Mouse (Mus musculus): Measurements from ENCODE around the gene Taf11. TPM values are rescaled to one million over a fixed set of nuclear protein-coding genes. Genes with fewer than 3 reads are reported as not detected.

The Taf11 gene
- total and polyA plus RNA-seq, 2 experiments from 2014 or later = 22.9 to 60.6 TPM

- Histone ChIP-seq H3K36me3 (ENCODE audit: insufficient read depth) (no peaks in the 10 kb centered on the region), H3K4me3 (ENCODE audit: low read depth, low read length) (no peak overlapping the region), H3K4me1 (ENCODE audit: insufficient read depth) (peaks cover 13% of the 10 kb centered on the region), H3K27me3 (ENCODE audit: insufficient read depth, low read length) (no peaks in the 10 kb centered on the region), H3K4me2 (ENCODE audit: low read depth) (no peak overlapping the region), H3K9me3 (ENCODE audit: low read length) (no peaks in the 10 kb centered on the region), H3K27ac (ENCODE audit: low read depth, low read length) (no peak overlapping the region), H3K9ac (no peak overlapping the region)
- no peak for TF ChIP-seq CTCF (IDR thresholded peaks at IDR 0.05; ENCODE audit: low read depth)
- 79% methylated on average over 4 of the region's 4 CpGs for WGBS
- DNase-seq = no peak
- no peak for ATAC-seq
Measured at GRCm38 (mm10) chr17:27937054-27937615, 27.5 kb upstream of the Taf11 start.

GRCm38 (mm10) chr17:27935091-27935490 lies 25.4 kb upstream of the Taf11 start:
- no peaks in the 10 kb centered on the region for H3K27me3 ChIP-seq (ENCODE audit: insufficient read depth, low read length)
- 97% methylated on average over 3 of the region's 3 CpGs for WGBS

GRCm38 (mm10) chr17:27934136-27934910 lies 24.7 kb upstream of the Taf11 start:
- no peaks in the 10 kb centered on the region for H3K36me3 ChIP-seq (ENCODE audit: insufficient read depth)
- peaks cover 12% of the 10 kb centered on the region for H3K4me1 ChIP-seq (ENCODE audit: insufficient read depth)
- H3K4me2 ChIP-seq (ENCODE audit: low read depth) = no peak overlapping the region
- ATAC-seq (no peak), DNase-seq (no peak)
- WGBS = 87% methylated on average over 10 of the region's 10 CpGs
- no peak for TF ChIP-seq CTCF (IDR thresholded peaks at IDR 0.05; ENCODE audit: low read depth)
- no peak overlapping the region for H3K9ac ChIP-seq
- H3K4me3 ChIP-seq (ENCODE audit: low read depth, low read length) = no peak overlapping the region
- H3K27me3 ChIP-seq (ENCODE audit: insufficient read depth, low read length) = no peaks in the 10 kb centered on the region
- no peak overlapping the region for H3K27ac ChIP-seq (ENCODE audit: low read depth, low read length)
- no peaks in the 10 kb centered on the region for H3K9me3 ChIP-seq (ENCODE audit: low read length)

More at GRCm38 (mm10) chr17:27935091-27935490, 25.4 kb upstream of the Taf11 start:
- H3K4me2 ChIP-seq (ENCODE audit: low read depth) = no peak overlapping the region
- DNase-seq (no peak), ATAC-seq (no peak)
- H3K4me1 ChIP-seq (ENCODE audit: insufficient read depth) = peaks cover 13% of the 10 kb centered on the region
- H3K36me3 ChIP-seq (ENCODE audit: insufficient read depth) = no peaks in the 10 kb centered on the region
- TF ChIP-seq CTCF (IDR thresholded peaks at IDR 0.05; ENCODE audit: low read depth) = no peak
- H3K4me3 ChIP-seq (ENCODE audit: low read depth, low read length) = no peak overlapping the region
- H3K9me3 ChIP-seq (ENCODE audit: low read length) = no peaks in the 10 kb centered on the region
- H3K27ac ChIP-seq (ENCODE audit: low read depth, low read length) = no peak overlapping the region
- H3K9ac ChIP-seq = no peak overlapping the region

GRCm38 (mm10) chr17:27931826-27932225 lies 22.2 kb upstream of the Taf11 start:
- H3K4me1 ChIP-seq (ENCODE audit: insufficient read depth) = no peaks in the 10 kb centered on the region

GRCm38 (mm10) chr17:27930291-27930690 lies 20.6 kb upstream of the Taf11 start:
- H3K9me3 ChIP-seq (ENCODE audit: low read length) = no peaks in the 10 kb centered on the region
- ATAC-seq = no peak
- H3K4me1 ChIP-seq (ENCODE audit: insufficient read depth) = no peaks in the 10 kb centered on the region
- no peak for DNase-seq
- no peak overlapping the region for H3K4me3 ChIP-seq (ENCODE audit: low read depth, low read length)
- 93% methylated on average over 5 of the region's 5 CpGs for WGBS
- no peak overlapping the region for H3K9ac ChIP-seq
- no peak overlapping the region for H3K4me2 ChIP-seq (ENCODE audit: low read depth)
- no peaks in the 10 kb centered on the region for H3K27me3 ChIP-seq (ENCODE audit: insufficient read depth, low read length)
- TF ChIP-seq CTCF (IDR thresholded peaks at IDR 0.05; ENCODE audit: low read depth) = no peak
- no peak overlapping the region for H3K27ac ChIP-seq (ENCODE audit: low read depth, low read length)
- no peaks in the 10 kb centered on the region; the same call in 1 of the 2 replicates for H3K36me3 ChIP-seq (ENCODE audit: insufficient read depth)

More at GRCm38 (mm10) chr17:27931826-27932225, 22.2 kb upstream of the Taf11 start:
- DNase-seq (no peak), ATAC-seq (no peak)
- Histone ChIP-seq H3K27ac (ENCODE audit: low read depth, low read length) (no peak overlapping the region), H3K4me3 (ENCODE audit: low read depth, low read length) (no peak overlapping the region), H3K4me2 (ENCODE audit: low read depth) (no peak overlapping the region), H3K9me3 (ENCODE audit: low read length) (no peaks in the 10 kb centered on the region), H3K27me3 (ENCODE audit: insufficient read depth, low read length) (no peaks in the 10 kb centered on the region), H3K36me3 (ENCODE audit: insufficient read depth) (no peaks in the 10 kb centered on the region; the same call in 1 of the 2 replicates), H3K9ac (no peak overlapping the region)
- TF ChIP-seq CTCF (IDR thresholded peaks at IDR 0.05; ENCODE audit: low read depth) = no peak
- WGBS = 89% methylated on average over 4 of the region's 4 CpGs

- TF ChIP-seq CTCF (IDR thresholded peaks at IDR 0.05; ENCODE audit: low read depth) = no peak
- Histone ChIP-seq H3K9me3 (ENCODE audit: low read length) (no peaks in the 10 kb centered on the region), H3K4me1 (ENCODE audit: insufficient read depth) (no peaks in the 10 kb centered on the region), H3K9ac (no peak overlapping the region), H3K36me3 (ENCODE audit: insufficient read depth) (no peaks in the 10 kb centered on the region; the same call in 1 of the 2 replicates), H3K27ac (ENCODE audit: low read depth, low read length) (no peak overlapping the region), H3K4me2 (ENCODE audit: low read depth) (no peak overlapping the region), H3K27me3 (ENCODE audit: insufficient read depth, low read length) (no peaks in the 10 kb centered on the region), H3K4me3 (ENCODE audit: low read depth, low read length) (no peak overlapping the region)
- WGBS = 77% methylated on average over 7 of the region's 7 CpGs
- DNase-seq (no peak), ATAC-seq (no peak)
Measured at GRCm38 (mm10) chr17:27925504-27925903, 15.9 kb upstream of the Taf11 start.

- no peak for TF ChIP-seq CTCF (IDR thresholded peaks at IDR 0.05; ENCODE audit: low read depth)
- no peak for DNase-seq
- Histone ChIP-seq H3K9me3 (ENCODE audit: low read length) (no peaks in the 10 kb centered on the region), H3K9ac (no peak overlapping the region), H3K27me3 (ENCODE audit: insufficient read depth, low read length) (no peaks in the 10 kb centered on the region), H3K27ac (ENCODE audit: low read depth, low read length) (no peak overlapping the region), H3K4me1 (ENCODE audit: insufficient read depth) (no peaks in the 10 kb centered on the region), H3K4me2 (ENCODE audit: low read depth) (no peak overlapping the region), H3K4me3 (ENCODE audit: low read depth, low read length) (no peak overlapping the region), H3K36me3 (ENCODE audit: insufficient read depth) (no peaks in the 10 kb centered on the region; the same call in 1 of the 2 replicates)
- 81% methylated on average over 4 of the region's 4 CpGs for WGBS
- ATAC-seq = no peak
Measured at GRCm38 (mm10) chr17:27925054-27925453, 15.4 kb upstream of the Taf11 start.
